Mouse (Mus musculus): ENCODE data around the gene Pde3b. TPM values are rescaled to one million over a fixed set of nuclear protein-coding genes. Genes with fewer than 3 reads are reported as not detected.

Pde3b gene
- total and polyA plus RNA-seq, 3 experiments, result 17.9 to 40.0 (median 26.0) TPM

DNA sequence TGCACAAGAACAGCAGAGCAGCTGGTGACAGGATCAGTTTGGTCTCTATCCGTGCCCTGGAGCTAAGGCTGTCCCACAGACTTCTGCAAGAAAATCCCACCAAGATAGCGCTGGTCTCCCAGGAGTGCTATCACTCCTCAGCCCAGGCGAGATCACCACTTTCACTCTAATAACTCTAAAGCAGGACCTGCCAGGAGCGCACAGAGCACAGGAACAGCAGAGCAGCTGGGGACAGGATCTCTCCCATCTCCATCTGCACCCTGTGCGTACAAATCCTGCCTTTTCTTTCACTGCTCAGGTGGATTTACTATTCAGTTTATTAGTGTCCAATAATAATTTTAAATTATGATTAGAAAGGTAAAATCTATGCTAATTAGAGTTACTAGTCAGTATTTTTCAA lies 14.7 kb downstream of the Pde3b start:
- in situ Hi-C loops (cut with MboI; ENCODE audit: low pct_ligation_motif_present, low pct_unique_long_range_greater_than_20kb, low sequenced_read_pairs), result loop anchor here (10.0 kb wide), 1 partner anchor 145 kb away; no protein-coding TSS in a partner anchor
- TF ChIP-seq ETS1 (conservative IDR thresholded peaks at IDR 0.05; ENCODE audit: low read depth, low read length) (no peak), USF2 (conservative IDR thresholded peaks at IDR 0.05; ENCODE audit: low read depth, low read length) (no peak), RAD21 (IDR thresholded peaks at IDR 0.05; ENCODE audit: low read depth, low read length) (no peak), EP300 (IDR thresholded peaks at IDR 0.05; ENCODE audit: low read length) (no peak), NRF1 (IDR thresholded peaks at IDR 0.05; ENCODE audit: low read depth, low read length) (no peak), JUND (conservative IDR thresholded peaks at IDR 0.05; ENCODE audit: low read depth, low read length) (no peak), USF1 (IDR thresholded peaks at IDR 0.05; ENCODE audit: low read depth, low read length) (no peak), POLR2A (IDR thresholded peaks at IDR 0.05; ENCODE audit: low read depth, low read length) (no peak), RCOR1 (conservative IDR thresholded peaks at IDR 0.05; ENCODE audit: low read depth, low read length) (no peak), HCFC1 (IDR thresholded peaks at IDR 0.05; ENCODE audit: low read depth, low read length) (no peak), ZMIZ1 (IDR thresholded peaks at IDR 0.05; ENCODE audit: low read depth, low read length) (no peak), MAX (IDR thresholded peaks at IDR 0.05; ENCODE audit: low read length) (no peak), CTCF (conservative IDR thresholded peaks at IDR 0.05 in 1 of 2, IDR thresholded peaks at IDR 0.05 in 1 of 2; ENCODE audit: low read depth in 2 of 2, low read length in 2 of 2) (no peak), CHD1 (IDR thresholded peaks at IDR 0.05; ENCODE audit: low read depth, low read length) (no peak), NELFE (IDR thresholded peaks at IDR 0.05; ENCODE audit: low read depth, low read length) (no peak), CHD2 (IDR thresholded peaks at IDR 0.05; ENCODE audit: low read length) (no peak), ELF1 (IDR thresholded peaks at IDR 0.05; ENCODE audit: low read depth, low read length) (no peak), ZKSCAN1 (IDR thresholded peaks at IDR 0.05; ENCODE audit: borderline replicate concordance, low read depth, low read length) (no peak)
- no peak overlapping the region for H3K27ac ChIP-seq (ENCODE audit: insufficient read depth, low read depth)
- dilution Hi-C loops (cut with MboI; ENCODE audit: extremely low pct_ligation_motif_present, extremely low pct_unique_long_range_greater_than_20kb, low sequenced_read_pairs), result no loop called here
- H3K4me2 ChIP-seq (ENCODE audit: insufficient read depth, low read depth, poor library complexity, severe bottlenecking), result no peak overlapping the region
- peaks cover 2 to 30% of the 10 kb centered on the region in 2 experiments; a peak in 3 of 4 replicates for H3K4me1 ChIP-seq (ENCODE audit: control insufficient read depth in 1 of 2, insufficient read depth in 2 of 2)
- no peaks in the 10 kb centered on the region for H3K27me3 ChIP-seq (replicated peaks)
- H3K79me2 ChIP-seq (replicated peaks; ENCODE audit: control insufficient read depth, extremely low read depth, insufficient read depth, poor library complexity, severe bottlenecking), result peaks cover 37% of the 10 kb centered on the region
- peaks cover 0 to 12% of the 10 kb centered on the region in 2 experiments for H3K36me3 ChIP-seq (replicated peaks in 1 of 2; ENCODE audit: control insufficient read depth in 1 of 2, insufficient read depth in 1 of 2, low read length in 1 of 2)
- peaks cover 2% of the 10 kb centered on the region for H3K9me3 ChIP-seq (replicated peaks; ENCODE audit: low read length)
- H3K4me3 ChIP-seq (replicated peaks in 1 of 3; ENCODE audit: low read depth in 2 of 3, low read length in 2 of 3, poor library complexity in 1 of 3), result no peak overlapping the region
- H3K9ac ChIP-seq (ENCODE audit: insufficient read depth, low read depth), result no peak overlapping the region
- DNase-seq (ENCODE audit: extremely low read depth), result no peak

- dilution Hi-C loops (cut with MboI; ENCODE audit: extremely low pct_ligation_motif_present, extremely low pct_unique_long_range_greater_than_20kb, low sequenced_read_pairs) (no loop called here), in situ Hi-C loops (cut with MboI; ENCODE audit: low pct_ligation_motif_present, low pct_unique_long_range_greater_than_20kb, low sequenced_read_pairs) (no loop called here)
- Histone ChIP-seq H3K79me2 (replicated peaks; ENCODE audit: control insufficient read depth, extremely low read depth, insufficient read depth, poor library complexity, severe bottlenecking) (peaks cover 35% of the 10 kb centered on the region), H3K36me3 (replicated peaks in 1 of 2; ENCODE audit: control insufficient read depth in 1 of 2, insufficient read depth in 1 of 2, low read length in 1 of 2) (peaks cover 0 to 8% of the 10 kb centered on the region in 2 experiments), H3K4me3 (replicated peaks in 1 of 3; ENCODE audit: low read depth in 2 of 3, low read length in 2 of 3, poor library complexity in 1 of 3) (no peak overlapping the region), H3K27me3 (replicated peaks) (no peaks in the 10 kb centered on the region), H3K4me1 (ENCODE audit: control insufficient read depth in 1 of 2, insufficient read depth in 2 of 2) (peaks cover 6 to 23% of the 10 kb centered on the region in 2 experiments; a peak in 3 of 4 replicates), H3K27ac (ENCODE audit: insufficient read depth, low read depth) (no peak overlapping the region), H3K4me2 (ENCODE audit: insufficient read depth, low read depth, poor library complexity, severe bottlenecking) (no peak overlapping the region), H3K9ac (ENCODE audit: insufficient read depth, low read depth) (0 out of 2 replicates have a peak overlapping the region, but pooled peaks have one; percentile 33), H3K9me3 (replicated peaks; ENCODE audit: low read length) (peaks cover 2% of the 10 kb centered on the region)
- no peak for TF ChIP-seq ZC3H11A (IDR thresholded peaks at IDR 0.05; ENCODE audit: low read depth, low read length)
- peak; percentile 45 for TF ChIP-seq ETS1 (conservative IDR thresholded peaks at IDR 0.05; ENCODE audit: low read depth, low read length)
- TF ChIP-seq NELFE (IDR thresholded peaks at IDR 0.05; ENCODE audit: low read depth, low read length), result no peak
- 0 out of 2 replicates have a peak, but pooled peaks have one; percentile 16 for TF ChIP-seq SIN3A (IDR thresholded peaks at IDR 0.05; ENCODE audit: low read length)
- TF ChIP-seq EP300 (IDR thresholded peaks at IDR 0.05; ENCODE audit: low read length), result peak; percentile 25; the same call in 1 of the 2 replicates
- TF ChIP-seq PAX5 (IDR thresholded peaks at IDR 0.05; ENCODE audit: low read length), result no peak
- TF ChIP-seq POLR2A (IDR thresholded peaks at IDR 0.05; ENCODE audit: low read depth, low read length), result no peak
- no peak for TF ChIP-seq USF2 (conservative IDR thresholded peaks at IDR 0.05; ENCODE audit: low read depth, low read length)
- TF ChIP-seq CHD1 (IDR thresholded peaks at IDR 0.05; ENCODE audit: low read depth, low read length), result no peak
- peak; percentile 30; the same call in 1 of the 2 replicates for TF ChIP-seq MEF2A (IDR thresholded peaks at IDR 0.05; ENCODE audit: borderline replicate concordance, low read depth, low read length)
- peak; percentile 56; the same call in 1 of the 2 replicates for TF ChIP-seq JUND (conservative IDR thresholded peaks at IDR 0.05; ENCODE audit: low read depth, low read length)
- TF ChIP-seq MAFK (IDR thresholded peaks at IDR 0.05; ENCODE audit: insufficient replicate concordance, low read length), result peak; percentile 67; the same call in 1 of the 2 replicates
- TF ChIP-seq MAX (IDR thresholded peaks at IDR 0.05; ENCODE audit: low read length), result no peak
- TF ChIP-seq CTCF (conservative IDR thresholded peaks at IDR 0.05 in 1 of 2, IDR thresholded peaks at IDR 0.05 in 1 of 2; ENCODE audit: low read depth in 2 of 2, low read length in 2 of 2), result no peak
- TF ChIP-seq TCF12 (IDR thresholded peaks at IDR 0.05; ENCODE audit: low read depth, low read length), result no peak
- no peak for TF ChIP-seq ZKSCAN1 (IDR thresholded peaks at IDR 0.05; ENCODE audit: borderline replicate concordance, low read depth, low read length)
- TF ChIP-seq NRF1 (IDR thresholded peaks at IDR 0.05; ENCODE audit: low read depth, low read length), result no peak
- peak; percentile 74 for DNase-seq (ENCODE audit: extremely low read depth)
These were observed 16.9 kb downstream of the Pde3b start for GRCm38 (mm10) chr7:114431966-114432365.

Data from CH12.LX (cell line).